ENCODE assay signal across 18 mouse cellular contexts in the genomic region with DNA sequence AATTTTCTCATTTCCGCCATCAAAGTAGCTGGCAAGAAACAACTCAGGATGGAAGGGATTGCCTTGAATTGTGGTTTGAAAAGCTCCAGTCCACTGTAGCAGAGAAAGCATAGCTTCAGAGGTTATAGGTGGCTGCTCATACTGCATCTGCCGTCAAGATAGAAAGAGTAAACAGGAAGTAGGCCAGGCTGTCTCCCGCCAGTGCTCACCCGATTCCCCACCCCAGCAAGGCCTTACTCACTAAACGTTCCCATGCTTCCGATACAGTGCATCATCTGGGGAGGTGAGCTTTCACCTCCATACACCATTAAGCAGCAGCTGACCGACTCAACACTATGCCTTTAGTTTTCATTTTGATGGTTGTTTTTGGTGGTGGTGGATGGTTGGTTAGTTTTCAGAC.
DNase-seq lines count a peak whose midpoint lies in the region; ATAC-seq and TF ChIP-seq lines count a peak whose summit lies in the region.
"Had no signal": no experiment of that assay in that cellular context is flagged by ENCODE, and none has a peak within 500 bp of the region (broad histone marks: within the 10 kb centered on the region; RNA-seq: fewer than 3 reads in every experiment).

No protein-coding gene starts in this region.

- H3K4me3 ChIP-seq in intestine, postnatal 0 days (ENCODE audit: low read depth, low read length), result no peak overlapping the region
- H3K4me3 ChIP-seq: embryonic facial prominence, embryonic 10.5 days; forebrain, embryonic 13.5 days; heart, embryonic 12.5 days; hindbrain, embryonic 15.5 days had no signal

- no peak overlapping the region for H3K9ac ChIP-seq in intestine, postnatal 0 days (ENCODE audit: low read depth, low read length)
- H3K9ac ChIP-seq: forebrain, embryonic 13.5 days; forebrain, postnatal 0 days; heart, embryonic 12.5 days; hindbrain, embryonic 15.5 days had no signal

- no peak overlapping the region for H3K4me2 ChIP-seq in intestine, postnatal 0 days (replicated peaks; ENCODE audit: low read depth)
- H3K4me2 ChIP-seq: forebrain, embryonic 13.5 days; heart, embryonic 12.5 days; hindbrain, embryonic 15.5 days had no signal

- no peak for TF ChIP-seq CTCF in intestine, postnatal 0 days (IDR thresholded peaks at IDR 0.05; ENCODE audit: low read depth)

- intact Hi-C loops in heart, postnatal 25 days (cut with DNase I), result no loop called here

- no peak overlapping the region for H3K27ac ChIP-seq in intestine, postnatal 0 days (ENCODE audit: low read depth, low read length)
- H3K27ac ChIP-seq: embryonic facial prominence, embryonic 10.5 days; forebrain, embryonic 13.5 days; hindbrain, embryonic 15.5 days had no signal

- ATAC-seq in neutrophil, adult 5-6 weeks (ENCODE audit: extremely low read depth, insufficient number of reproducible peaks, low FRiP score, poor library complexity, severe bottlenecking), result peak; percentile 21; the same call in 1 of the 2 replicates
- no peak for ATAC-seq in intestine, postnatal 0 days
- ATAC-seq: activated CD4-positive, CD25-positive, alpha-beta regulatory T cell, adult 4 months; forebrain, embryonic 13.5 days; forebrain, postnatal 0 days had no signal

- H3K4me1 ChIP-seq in intestine, postnatal 0 days (replicated peaks; ENCODE audit: control insufficient read depth, insufficient read depth, low read length), result no peaks in the 10 kb centered on the region
- H3K4me1 ChIP-seq: embryonic facial prominence, embryonic 10.5 days; forebrain, embryonic 13.5 days; heart, embryonic 12.5 days; hindbrain, embryonic 15.5 days had no signal

- H3K36me3 ChIP-seq in intestine, postnatal 0 days (ENCODE audit: control insufficient read depth, insufficient read depth), result no peaks in the 10 kb centered on the region
- H3K36me3 ChIP-seq: embryonic facial prominence, embryonic 10.5 days; heart, embryonic 12.5 days; hindbrain, embryonic 15.5 days had no signal

- peak; percentile 83 for DNase-seq in heart, adult 11 months
- no peak for DNase-seq in heart, postnatal 25 days (ENCODE audit: low spot score)
- peak; percentile 10 for DNase-seq in induced T-regulatory cell, adult 2 months (ENCODE audit: low read depth)
- no peak for DNase-seq in thymus, postnatal 14 days
- no peak for DNase-seq in layer of hippocampus, adult 18-20 months (ENCODE audit: low spot score in 2 of 2)
- DNase-seq: adrenal gland, postnatal 25 days; cerebellum, adult 2 months; cerebellum, postnatal 10 days; forebrain, postnatal 0 days; gastrocnemius, postnatal 14 days; heart, postnatal 36 days had no signal

- H3K27me3 ChIP-seq in intestine, postnatal 0 days (replicated peaks; ENCODE audit: control insufficient read depth, insufficient read depth, low read length), result no peaks in the 10 kb centered on the region
- H3K27me3 ChIP-seq: forebrain, embryonic 13.5 days; heart, embryonic 12.5 days; hindbrain, embryonic 15.5 days had no signal

- no peaks in the 10 kb centered on the region for H3K9me3 ChIP-seq in intestine, postnatal 0 days (ENCODE audit: control insufficient read depth)
- H3K9me3 ChIP-seq: embryonic facial prominence, embryonic 10.5 days; forebrain, embryonic 13.5 days; heart, embryonic 12.5 days; hindbrain, embryonic 15.5 days had no signal

- WGBS in intestine, postnatal 0 days, result 81% methylated on average over 7 of the region's 7 CpGs

Comparison
In these comparisons a context has a peak if more than half of its experiments do, and no peak if none do; other contexts are left out.
1. DNase-seq: peak in heart, adult 11 months (single experiment) and induced T-regulatory cell, adult 2 months (single experiment); none in heart, postnatal 25 days (single experiment), thymus, postnatal 14 days (single experiment) and layer of hippocampus, adult 18-20 months (0 of 2).